Mouse (Mus musculus): ENCODE results near the gene Rab7.
"Not testable (repeated sequence)": the region's sequence is repeated elsewhere in the genome, so short reads cannot be mapped to it uniquely, and the experiment has no call there.

Rab7 gene

DNA sequence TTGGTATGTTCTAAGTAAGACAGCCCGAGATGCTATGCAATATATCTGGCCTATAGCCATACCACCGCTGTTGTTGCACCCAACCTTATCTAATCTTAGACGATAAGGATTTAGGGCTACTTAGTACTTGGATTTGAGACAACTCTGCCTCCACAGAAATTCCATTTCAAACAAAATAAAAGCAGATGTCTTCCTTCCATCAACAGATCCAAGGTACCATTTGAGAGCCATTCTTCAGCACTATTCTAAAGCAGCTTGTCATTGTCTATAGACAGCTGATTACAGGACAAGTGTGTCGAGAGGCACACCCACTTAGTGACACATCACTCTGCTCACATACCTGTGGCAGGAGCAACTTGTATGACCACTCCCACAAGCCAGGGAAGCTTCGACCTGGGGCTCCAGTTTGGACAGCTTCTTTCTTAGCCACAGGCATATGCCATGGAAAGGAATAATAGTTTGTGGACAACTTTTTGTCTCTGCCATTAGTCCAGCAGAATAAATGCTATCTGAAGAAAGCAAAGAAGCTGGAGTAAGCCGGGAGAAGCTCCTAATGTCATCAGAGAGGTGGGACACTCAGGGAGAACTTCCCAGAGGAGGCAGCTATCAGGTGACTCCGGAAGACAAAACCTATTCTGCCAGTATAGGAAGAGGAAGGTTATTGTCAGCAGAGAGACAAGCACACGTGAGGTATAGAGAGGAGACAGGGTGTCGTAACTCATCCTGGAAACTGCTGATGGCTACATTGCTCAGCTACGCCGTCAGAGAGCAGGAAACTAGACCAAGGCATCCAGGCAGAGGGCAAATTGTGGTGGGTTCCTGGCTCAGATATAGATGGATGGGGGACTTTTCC is 8.4 kb upstream of the Rab7 start:
- DNase-seq (ENCODE audit: low spot score in 2 of 2): no peak

GRCm38 (mm10) chr6:88051206-88051605 is 6.1 kb upstream of the Rab7 start:
- DNase-seq (ENCODE audit: low spot score in 2 of 2): no peak

DNA sequence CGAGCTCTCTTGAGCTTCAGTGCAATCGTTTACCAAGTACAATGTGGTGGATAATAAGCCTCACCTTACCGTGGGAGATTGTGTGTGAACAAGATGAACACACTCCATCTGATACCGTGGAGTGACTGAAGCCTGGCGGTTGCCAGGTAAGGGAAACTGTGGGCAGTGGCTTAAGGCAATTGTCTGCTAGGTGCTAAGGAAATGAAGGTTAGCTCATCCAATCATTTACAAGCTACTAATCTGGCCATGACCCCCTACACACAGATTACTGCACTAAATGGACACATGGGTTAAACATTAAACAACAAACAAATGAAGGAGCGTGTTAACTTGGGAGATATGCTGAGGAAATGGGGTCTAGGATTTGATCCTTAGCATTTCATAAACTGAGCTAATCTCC is 3.9 kb upstream of the Rab7 start:
- DNase-seq (ENCODE audit: low spot score in 2 of 2): no peak

GRCm38 (mm10) chr6:88047853-88048252 is 2.8 kb upstream of the Rab7 start:
- DNase-seq (ENCODE audit: low spot score in 2 of 2): no peak

DNA sequence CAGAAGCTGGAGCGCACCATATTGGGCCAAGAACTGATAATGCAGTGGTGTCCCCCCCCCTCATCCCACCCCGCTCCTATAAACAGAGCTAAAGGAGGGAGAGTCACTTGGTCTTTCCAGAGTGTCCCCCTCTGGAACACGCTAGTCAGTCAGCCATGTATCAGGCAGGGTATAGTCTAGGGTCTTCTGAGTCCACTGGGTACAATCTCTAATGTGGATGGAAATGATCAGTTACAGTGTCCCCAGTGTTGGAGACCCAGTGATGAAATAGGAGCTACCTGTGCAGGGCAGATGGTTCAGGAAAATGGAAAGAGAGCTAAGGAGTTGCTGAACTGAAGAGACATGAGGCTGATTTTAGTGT is 316 bp upstream of the Rab7 start:
- DNase-seq (ENCODE audit: low spot score in 2 of 2): no peak

DNA sequence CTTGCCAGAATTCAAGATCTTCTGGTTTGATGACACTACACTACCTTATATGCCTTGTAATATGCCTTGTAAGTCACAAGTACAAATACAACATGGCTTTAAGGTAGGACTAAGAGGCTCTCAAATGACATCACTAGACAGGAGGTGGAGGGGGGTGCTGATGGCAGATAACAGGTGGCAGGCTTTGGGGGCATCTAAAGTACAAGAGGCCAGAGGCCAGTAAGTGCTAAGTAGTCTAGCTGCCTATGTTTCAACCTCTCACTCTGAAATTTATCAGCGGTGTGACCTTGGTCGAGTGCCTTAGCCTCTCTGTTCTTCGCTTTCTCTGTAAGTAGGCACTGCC is 865 bp downstream of the Rab7 start:
- DNase-seq (ENCODE audit: low spot score in 2 of 2): no peak

DNA sequence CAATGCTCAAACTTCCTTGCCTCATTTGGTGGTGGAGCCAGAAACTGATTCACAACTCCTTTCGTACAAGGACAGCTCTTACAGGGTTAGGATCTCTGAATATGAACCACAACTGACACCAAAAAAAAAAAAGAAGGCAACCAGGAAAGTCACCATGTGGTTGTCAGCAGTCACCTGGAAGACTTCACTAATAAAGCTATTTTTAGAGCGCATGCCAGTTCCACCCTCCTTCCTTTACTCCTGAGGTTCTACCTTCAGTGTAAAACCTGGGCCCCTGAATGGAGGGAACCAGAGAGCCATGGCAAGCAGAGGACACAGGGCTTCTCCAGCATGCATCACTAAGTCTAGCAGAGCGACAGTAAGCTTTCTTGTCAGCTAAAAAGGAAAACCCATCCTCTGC is 2.7 kb downstream of the Rab7 start:
- no peak for DNase-seq (ENCODE audit: low spot score in 2 of 2)

- DNase-seq (ENCODE audit: low spot score in 2 of 2): no peak
Measured at GRCm38 (mm10) chr6:88041221-88041620, 3.8 kb downstream of the Rab7 start.

DNA sequence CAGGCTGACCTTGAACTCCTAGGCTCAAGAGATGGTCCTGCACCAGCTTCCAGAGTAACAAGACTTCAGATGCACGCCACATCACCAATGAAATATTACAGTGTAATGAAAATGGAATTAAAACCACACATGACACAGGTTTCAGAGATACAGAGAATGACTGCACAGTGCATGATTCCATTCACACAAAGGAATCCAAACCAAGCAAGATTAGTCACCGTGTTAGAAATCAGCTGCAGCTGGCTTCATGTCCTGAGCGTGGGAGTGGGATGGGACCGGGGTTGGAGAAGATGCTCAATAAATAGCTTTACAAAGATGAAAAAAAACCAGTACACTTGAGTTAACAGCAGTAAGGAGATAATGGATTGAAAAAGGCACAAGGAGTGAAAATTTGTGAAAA is 5.6 kb downstream of the Rab7 start:
- no peak for DNase-seq (ENCODE audit: low spot score in 2 of 2)

- DNase-seq (ENCODE audit: low spot score in 2 of 2): no peak
Measured at GRCm38 (mm10) chr6:88037471-88038045, 7.5 kb downstream of the Rab7 start.

DNA sequence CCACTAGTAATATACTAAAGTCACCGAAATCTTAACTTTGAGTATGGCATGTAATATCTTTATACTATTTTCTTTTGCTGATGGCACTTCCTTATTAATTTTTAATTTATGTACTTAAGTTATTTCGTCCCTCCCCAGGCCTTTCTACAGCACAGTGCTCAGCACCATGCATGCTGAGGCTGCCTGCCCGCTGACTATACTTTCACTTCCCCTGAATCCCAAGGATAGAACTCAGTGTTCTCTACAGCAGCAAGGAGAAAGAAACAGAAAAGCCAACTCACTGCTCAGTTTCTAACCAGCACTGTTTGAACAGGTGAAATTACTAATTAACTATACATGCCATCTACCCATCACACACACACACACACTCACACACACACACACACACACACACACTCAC is 11.6 kb downstream of the Rab7 start:
- no peak for DNase-seq (ENCODE audit: low spot score in 2 of 2)

- no peak for DNase-seq (ENCODE audit: low spot score in 2 of 2)
Measured at GRCm38 (mm10) chr6:88030432-88030831, 14.6 kb downstream of the Rab7 start.

GRCm38 (mm10) chr6:88027390-88027789 is 17.7 kb downstream of the Rab7 start:
- DNase-seq (ENCODE audit: low spot score in 2 of 2): no peak

GRCm38 (mm10) chr6:88023316-88023890 is 21.7 kb downstream of the Rab7 start:
- no peak for DNase-seq (ENCODE audit: low spot score in 2 of 2)

GRCm38 (mm10) chr6:88019154-88019553 is 25.9 kb downstream of the Rab7 start:
- no peak for DNase-seq (ENCODE audit: low spot score in 2 of 2)

DNA sequence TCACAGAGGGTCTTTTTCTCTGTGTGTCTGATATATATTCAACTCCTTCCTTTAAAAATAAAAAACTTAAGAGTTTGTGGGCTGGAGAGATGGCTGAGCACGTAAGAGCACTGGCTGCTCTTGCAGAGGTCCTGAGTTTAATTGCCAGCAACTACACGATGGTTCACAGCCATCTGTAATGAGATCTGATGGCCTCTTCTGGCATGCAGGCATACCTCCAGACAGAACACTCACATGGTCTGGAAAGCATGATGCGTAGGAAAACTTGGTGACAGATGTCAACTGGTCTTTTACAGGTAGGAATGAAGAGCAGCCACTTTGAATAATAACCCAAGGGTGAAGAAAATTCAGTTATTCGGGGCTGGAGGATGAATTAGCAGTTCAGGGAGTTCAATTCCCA is 27.2 kb downstream of the Rab7 start:
- no peak for DNase-seq (ENCODE audit: low spot score in 2 of 2)

DNA sequence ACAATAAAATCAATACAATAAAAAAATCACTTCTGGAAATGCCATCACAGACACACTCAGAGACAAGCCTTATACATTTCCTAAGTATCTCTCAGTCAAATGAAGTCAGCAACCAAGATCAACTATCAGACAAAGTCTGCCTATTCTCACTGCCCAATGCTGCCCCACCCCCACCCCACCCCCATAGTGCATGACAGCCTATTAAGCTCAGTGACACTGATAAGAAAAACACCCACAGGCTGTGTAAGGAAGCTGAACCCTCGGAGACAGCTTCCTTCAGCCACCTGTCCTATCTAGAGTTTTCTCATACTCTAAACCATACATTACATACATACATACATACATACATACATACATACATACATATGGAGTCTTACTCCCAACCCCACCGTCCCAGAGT is 29.3 kb downstream of the Rab7 start:
- DNase-seq (ENCODE audit: low spot score in 2 of 2): no peak

GRCm38 (mm10) chr6:88013456-88013855 is 31.6 kb downstream of the Rab7 start:
- DNase-seq (ENCODE audit: low spot score in 2 of 2): no peak

DNA sequence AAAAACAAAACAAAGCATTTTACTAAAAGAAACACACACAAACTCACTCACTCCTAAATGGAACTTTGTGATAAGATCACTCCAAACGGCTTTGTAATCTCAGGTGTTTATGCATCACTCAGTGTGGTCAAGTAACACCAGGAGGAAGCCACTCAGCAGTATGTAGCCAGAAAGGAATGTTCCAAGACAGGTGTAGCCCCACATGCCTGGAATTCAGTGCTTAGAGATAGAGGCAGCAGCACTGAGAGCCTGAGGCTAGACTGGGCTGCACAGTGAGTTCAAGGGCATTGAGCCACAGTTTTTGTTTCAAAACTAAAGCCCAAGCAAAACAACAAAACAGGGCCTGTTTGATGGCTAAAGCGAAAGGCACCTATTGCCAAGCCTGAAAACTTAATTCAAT is 32.5 kb downstream of the Rab7 start:
- DNase-seq (ENCODE audit: low spot score in 2 of 2): no peak

GRCm38 (mm10) chr6:88011106-88011505 is 34.0 kb downstream of the Rab7 start:
- DNase-seq (ENCODE audit: low spot score in 2 of 2): not testable (repeated sequence)

DNA sequence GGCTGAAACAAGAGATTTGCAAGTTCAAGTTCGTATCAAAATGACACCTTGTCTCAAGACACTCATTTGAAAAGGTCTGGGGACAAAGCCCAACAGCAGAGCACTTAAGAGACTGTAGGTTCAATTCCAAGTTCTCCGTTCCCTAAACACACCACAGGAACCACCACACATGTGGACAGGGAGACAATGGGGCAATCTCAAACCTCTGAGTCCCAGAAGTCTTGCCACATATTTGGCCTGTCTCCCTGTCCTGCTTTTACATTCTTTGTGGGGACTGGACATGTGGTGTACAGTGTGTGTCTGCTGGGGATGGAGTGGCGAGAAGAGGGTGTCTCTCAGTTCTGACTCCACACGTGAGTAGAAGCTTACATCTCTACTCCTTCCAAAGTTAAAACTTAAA is 35.9 kb downstream of the Rab7 start:
- no peak for DNase-seq (ENCODE audit: low spot score in 2 of 2)

GRCm38 (mm10) chr6:88004773-88005172 is 40.3 kb downstream of the Rab7 start:
- not testable (repeated sequence) for DNase-seq (ENCODE audit: low spot score in 2 of 2)

DNA sequence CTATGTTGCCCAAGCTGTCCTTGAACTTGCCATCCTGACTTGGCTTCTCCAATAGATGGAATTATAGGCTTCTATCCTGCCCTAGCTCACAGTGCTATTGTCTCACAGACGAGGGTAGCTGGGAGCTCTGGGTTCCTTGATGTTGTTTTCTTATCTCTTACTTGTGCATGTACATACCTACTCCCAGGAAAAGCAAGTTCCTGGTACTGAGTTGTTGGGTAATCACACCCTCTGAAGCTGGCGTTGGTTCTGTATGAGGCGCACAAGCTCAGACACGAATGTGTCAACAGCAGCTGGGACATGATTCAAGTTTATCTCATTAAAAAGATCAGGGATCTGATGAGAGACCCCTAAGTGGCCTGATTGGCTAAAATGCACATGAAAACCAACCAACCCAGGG is 41.6 kb downstream of the Rab7 start:
- no peak for DNase-seq (ENCODE audit: low spot score in 2 of 2)

Data from frontal cortex, postnatal 14 days (tissue).